Mouse (Mus musculus): ENCODE results near the gene Gm28053. TPM values are rescaled to one million over a fixed set of nuclear protein-coding genes. Genes with fewer than 3 reads are reported as not detected.
A peak's percentile ranks its signal among the peaks of the same experiment; 100 is the strongest.

The Gm28053 gene
- polyA plus RNA-seq (2015; fragmentation: Nextera tagmentation; extraction: Ambion mirVana), result 0.66 and 1.1 TPM in 2 replicates

DNA sequence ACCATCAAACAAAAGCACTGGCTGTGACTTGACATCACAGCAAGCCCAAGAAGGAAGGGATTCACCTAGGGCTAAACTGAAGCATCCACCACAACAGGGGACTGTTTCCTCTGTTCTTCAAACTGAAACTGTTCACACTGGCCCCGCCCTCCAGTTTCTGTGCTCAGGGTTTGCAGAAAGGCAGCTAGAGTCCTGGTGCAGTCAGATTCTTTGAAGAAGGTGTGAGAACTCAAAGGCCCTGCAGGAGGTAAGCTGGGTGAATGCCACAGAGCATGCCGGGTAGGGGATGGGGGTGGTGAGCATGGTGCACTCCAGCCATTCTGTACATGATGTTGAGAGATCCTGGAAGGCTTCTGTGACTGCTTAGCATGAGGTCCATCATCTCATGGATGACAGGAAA is at the start of gene Gm28053, which contains the start of gene Gimap7:
Gene Gm28053, plus strand, starts transcription at position 153 of the 400 bp plus-strand sequence.
Gene Gimap7, plus strand, starts transcription at position 167 of the 400 bp plus-strand sequence.
- no peak within 1 kb of the TSS for H3K27ac ChIP-seq (replicated peaks)
- no peaks in the 10 kb centered on the region for H3K27me3 ChIP-seq
- ATAC-seq (ENCODE audit: low FRiP score, low read depth), result no peak
- no peaks in the 10 kb centered on the region for H3K36me3 ChIP-seq
- no peaks in the 10 kb centered on the region for H3K9me3 ChIP-seq
- WGBS, result 61% methylated on average over 2 of the region's 2 CpGs
- no peak within 1 kb of the TSS for H3K4me2 ChIP-seq
- H3K4me1 ChIP-seq (replicated peaks), result no peaks in the 10 kb centered on the region
- no peak within 1 kb of the TSS for H3K9ac ChIP-seq
- no peak within 1 kb of the TSS for H3K4me3 ChIP-seq

- WGBS, result 67% methylated on average over 2 of the region's 2 CpGs
- Histone ChIP-seq H3K27ac (replicated peaks) (no peak overlapping the region), H3K4me3 (no peak overlapping the region), H3K4me1 (replicated peaks) (no peaks in the 10 kb centered on the region), H3K9me3 (no peaks in the 10 kb centered on the region), H3K4me2 (no peak overlapping the region), H3K36me3 (no peaks in the 10 kb centered on the region), H3K27me3 (no peaks in the 10 kb centered on the region), H3K9ac (no peak overlapping the region)
- ATAC-seq (ENCODE audit: low FRiP score, low read depth), result no peak
Measured at GRCm38 (mm10) chr6:48669446-48669969, 48.9 kb upstream of the Gm28053 start.

- Histone ChIP-seq H3K27me3 (no peaks in the 10 kb centered on the region), H3K36me3 (no peaks in the 10 kb centered on the region), H3K4me2 (no peak overlapping the region), H3K27ac (replicated peaks) (no peak overlapping the region), H3K9me3 (no peaks in the 10 kb centered on the region), H3K4me3 (no peak overlapping the region), H3K9ac (no peak overlapping the region), H3K4me1 (replicated peaks) (0 out of 2 replicates have a peak, but pooled peaks cover 8% of the 10 kb centered on the region)
- no peak for ATAC-seq (ENCODE audit: low FRiP score, low read depth)
- WGBS, result 98% methylated on average over 9 of the region's 9 CpGs
Measured at GRCm38 (mm10) chr6:48674291-48675058, 43.9 kb upstream of the Gm28053 start.

DNA sequence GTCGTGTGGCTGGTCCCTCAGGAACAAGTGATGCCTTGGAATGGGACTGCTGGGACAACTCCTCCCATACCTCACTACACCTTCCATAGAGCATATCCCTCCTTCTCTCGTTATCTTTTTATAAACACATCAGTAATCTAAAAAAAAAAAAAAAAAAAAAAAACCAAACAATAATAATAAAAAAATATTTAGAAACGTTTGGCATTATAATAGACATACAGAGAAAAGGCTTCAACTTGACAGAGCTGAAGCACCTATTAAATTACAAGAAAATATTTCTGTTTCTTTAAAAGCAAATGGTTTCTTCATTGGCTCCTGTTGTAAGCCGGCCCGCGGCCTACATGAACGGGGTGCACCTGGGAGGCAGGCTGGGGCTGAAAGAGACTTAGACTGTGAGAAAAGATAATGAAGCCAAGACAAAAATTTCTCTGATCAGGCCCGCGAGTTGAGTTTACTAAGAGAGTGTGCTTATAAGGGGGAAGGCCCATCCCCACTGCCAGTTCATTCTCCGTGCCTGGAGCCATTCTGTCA is 42.9 kb upstream of the Gm28053 start:
- Histone ChIP-seq H3K27me3 (no peaks in the 10 kb centered on the region), H3K9ac (no peak overlapping the region), H3K4me3 (peak overlapping the region; percentile 12; the same call in 1 of the 2 replicates), H3K4me1 (replicated peaks) (0 out of 2 replicates have a peak, but pooled peaks cover 8% of the 10 kb centered on the region), H3K9me3 (no peaks in the 10 kb centered on the region), H3K27ac (replicated peaks) (no peak overlapping the region), H3K4me2 (peak overlapping the region; percentile 42), H3K36me3 (no peaks in the 10 kb centered on the region)
- WGBS, result 45% methylated on average over 10 of the region's 10 CpGs
- no peak for ATAC-seq (ENCODE audit: low FRiP score, low read depth)

- H3K4me3 ChIP-seq, result peak within 1 kb of the TSS; percentile 12
- no peaks in the 10 kb centered on the region for H3K9me3 ChIP-seq
- ATAC-seq (ENCODE audit: low FRiP score, low read depth), result no peak
- H3K36me3 ChIP-seq, result no peaks in the 10 kb centered on the region
- H3K9ac ChIP-seq, result no peak within 1 kb of the TSS
- no peak within 1 kb of the TSS for H3K27ac ChIP-seq (replicated peaks)
- peak within 1 kb of the TSS; percentile 42 for H3K4me2 ChIP-seq
- no peaks in the 10 kb centered on the region for H3K27me3 ChIP-seq
- WGBS, result 19% methylated on average over 13 of the region's 13 CpGs
- H3K4me1 ChIP-seq (replicated peaks), result 0 out of 2 replicates have a peak, but pooled peaks cover 8% of the 10 kb centered on the region
Measured at GRCm38 (mm10) chr6:48675931-48676859, 42.2 kb upstream of the Gm28053 start, which contains the start of gene Gimap9. Gene Gimap9 (plus strand): TSS chr6:48676129.

DNA sequence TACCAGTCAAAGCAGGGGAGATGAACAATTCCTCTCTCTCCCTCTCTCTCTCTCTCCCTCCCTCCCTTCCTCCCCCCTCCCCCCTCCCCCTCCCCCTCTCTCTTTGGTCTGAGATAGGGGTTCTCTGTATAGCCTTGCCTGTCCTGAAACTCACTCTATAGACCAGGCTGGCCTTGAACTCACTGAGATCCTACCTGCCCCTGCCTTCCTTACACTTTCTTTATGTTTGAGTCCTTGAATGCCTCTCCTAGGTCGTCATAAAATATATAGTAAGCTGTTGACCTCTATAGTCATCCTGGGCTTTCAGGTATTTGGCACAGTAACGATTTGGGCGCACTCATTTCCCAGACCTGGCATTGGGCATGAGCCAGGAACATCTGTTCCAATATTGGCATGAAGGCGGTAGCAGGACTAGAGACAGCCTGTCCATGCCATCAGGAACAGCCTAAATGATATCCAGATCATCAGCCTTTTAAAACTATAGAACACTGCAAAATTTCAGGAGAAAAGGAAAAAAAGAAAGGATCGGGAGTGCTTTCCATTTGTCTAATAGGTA is 41.5 kb upstream of the Gm28053 start:
- Histone ChIP-seq H3K9me3 (no peaks in the 10 kb centered on the region), H3K27ac (replicated peaks) (no peak overlapping the region), H3K36me3 (no peaks in the 10 kb centered on the region), H3K4me2 (no peak overlapping the region), H3K4me1 (replicated peaks) (0 out of 2 replicates have a peak, but pooled peaks cover 8% of the 10 kb centered on the region), H3K27me3 (no peaks in the 10 kb centered on the region), H3K4me3 (no peak overlapping the region), H3K9ac (no peak overlapping the region)
- WGBS, result 83% methylated on average over 5 of the region's 5 CpGs
- no peak for ATAC-seq (ENCODE audit: low FRiP score, low read depth)

DNA sequence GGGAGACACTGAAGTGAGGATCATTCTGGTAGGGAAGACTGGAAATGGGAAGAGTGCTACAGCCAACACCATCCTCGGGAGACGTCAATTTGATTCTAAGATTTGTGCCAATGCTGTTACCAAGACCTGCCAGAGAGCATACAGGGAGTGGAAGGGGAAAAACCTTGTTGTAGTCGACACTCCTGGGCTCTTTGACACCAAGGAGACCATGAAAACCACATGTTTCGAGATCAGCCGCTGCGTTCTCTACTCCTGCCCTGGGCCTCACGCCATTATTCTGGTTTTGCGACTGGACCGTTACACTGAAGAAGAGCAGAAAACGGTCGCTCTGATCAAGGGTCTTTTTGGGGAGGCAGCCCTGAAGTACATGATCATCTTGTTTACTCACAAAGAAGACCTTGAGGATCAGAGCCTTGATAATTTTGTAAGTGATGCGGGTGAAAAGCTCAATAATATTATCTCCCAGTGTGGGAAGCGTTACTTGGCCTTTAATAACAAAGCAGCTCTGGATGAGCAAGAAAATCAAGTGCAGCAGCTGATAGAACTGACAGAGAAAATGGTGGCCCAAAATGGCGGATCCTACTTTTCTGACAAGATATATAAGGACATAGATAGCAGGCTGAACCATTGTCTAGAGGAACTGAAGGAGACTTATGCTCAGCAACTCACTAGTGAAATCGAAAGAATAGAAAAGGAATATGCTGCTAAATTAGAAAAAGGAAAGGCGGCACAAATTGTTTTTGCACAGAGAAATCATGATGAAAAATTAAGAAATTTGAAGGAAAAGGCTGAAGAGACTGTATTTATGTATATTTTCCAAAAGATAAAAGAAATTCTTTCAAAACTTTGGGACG is 40.7 kb upstream of the Gm28053 start:
- Histone ChIP-seq H3K4me2 (no peak overlapping the region), H3K27me3 (no peaks in the 10 kb centered on the region), H3K4me3 (no peak overlapping the region), H3K9me3 (no peaks in the 10 kb centered on the region), H3K27ac (replicated peaks) (no peak overlapping the region), H3K4me1 (replicated peaks) (0 out of 2 replicates have a peak, but pooled peaks cover 8% of the 10 kb centered on the region), H3K36me3 (no peaks in the 10 kb centered on the region), H3K9ac (no peak overlapping the region)
- ATAC-seq (ENCODE audit: low FRiP score, low read depth), result no peak
- 92% methylated on average over 17 of the region's 17 CpGs for WGBS

DNA sequence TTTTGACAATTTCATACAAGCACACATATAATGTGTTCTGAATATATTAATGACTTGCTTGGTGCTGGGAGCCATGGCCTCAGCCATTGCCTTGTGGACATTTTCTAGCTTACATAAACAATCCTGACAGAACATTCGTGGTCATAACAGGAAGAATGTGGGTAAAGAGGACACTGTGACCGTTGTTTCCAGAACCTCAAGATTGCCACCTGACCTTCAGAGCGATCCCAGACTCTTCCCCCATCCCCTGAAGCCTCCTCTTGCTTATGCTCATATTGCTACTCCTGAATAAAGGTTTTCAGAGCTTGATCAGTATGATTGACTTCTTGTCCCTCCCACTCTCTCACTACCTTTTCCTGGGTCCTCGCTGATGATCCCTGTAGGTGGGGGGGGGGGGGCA is 40.0 kb upstream of the Gm28053 start:
- ATAC-seq (ENCODE audit: low FRiP score, low read depth), result no peak
- H3K27ac ChIP-seq (replicated peaks), result no peak overlapping the region
- H3K9me3 ChIP-seq, result no peaks in the 10 kb centered on the region
- no peaks in the 10 kb centered on the region for H3K27me3 ChIP-seq
- no peak overlapping the region for H3K9ac ChIP-seq
- H3K4me3 ChIP-seq, result no peak overlapping the region
- 0 out of 2 replicates have a peak, but pooled peaks cover 8% of the 10 kb centered on the region for H3K4me1 ChIP-seq (replicated peaks)
- no peaks in the 10 kb centered on the region for H3K36me3 ChIP-seq
- no peak overlapping the region for H3K4me2 ChIP-seq
- WGBS, result 78% methylated on average over 4 of the region's 4 CpGs

DNA sequence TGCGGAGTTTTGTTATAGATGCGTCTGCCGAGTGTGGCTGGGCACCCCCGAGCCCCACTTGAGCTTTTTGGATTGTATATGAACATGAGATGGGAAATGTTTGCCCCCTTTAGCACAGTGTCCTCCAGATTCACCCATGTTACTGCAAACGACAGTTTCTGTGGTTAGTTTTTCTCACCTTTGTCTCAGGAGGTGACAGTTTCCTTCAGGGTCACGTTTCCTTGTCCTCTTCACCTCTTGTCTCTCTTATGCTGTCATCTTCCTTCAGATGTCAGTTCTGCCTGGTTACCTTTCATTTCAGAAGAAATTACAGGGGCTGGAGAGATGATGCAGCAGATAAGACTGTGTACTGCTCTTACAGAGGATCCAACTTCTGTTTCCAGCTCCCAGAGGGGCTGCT is 38.7 kb upstream of the Gm28053 start:
- Histone ChIP-seq H3K4me3 (no peak overlapping the region), H3K27ac (replicated peaks) (no peak overlapping the region), H3K4me1 (replicated peaks) (0 out of 2 replicates have a peak, but pooled peaks cover 8% of the 10 kb centered on the region), H3K9me3 (no peaks in the 10 kb centered on the region), H3K27me3 (no peaks in the 10 kb centered on the region), H3K4me2 (no peak overlapping the region), H3K9ac (no peak overlapping the region), H3K36me3 (no peaks in the 10 kb centered on the region)
- no peak for ATAC-seq (ENCODE audit: low FRiP score, low read depth)
- WGBS, result 83% methylated on average over 6 of the region's 6 CpGs

GRCm38 (mm10) chr6:48680421-48680820 is 38.0 kb upstream of the Gm28053 start:
- no peak for ATAC-seq (ENCODE audit: low FRiP score, low read depth)
- no peak overlapping the region for H3K9ac ChIP-seq
- no peak overlapping the region for H3K4me2 ChIP-seq
- H3K27ac ChIP-seq (replicated peaks), result no peak overlapping the region
- no peak overlapping the region for H3K4me3 ChIP-seq
- H3K36me3 ChIP-seq, result no peaks in the 10 kb centered on the region
- 86% methylated on average over 5 of the region's 5 CpGs for WGBS
- H3K4me1 ChIP-seq (replicated peaks), result 0 out of 2 replicates have a peak, but pooled peaks cover 8% of the 10 kb centered on the region
- no peaks in the 10 kb centered on the region for H3K27me3 ChIP-seq
- H3K9me3 ChIP-seq, result no peaks in the 10 kb centered on the region

Measured in hindbrain, embryonic 15.5 days (tissue).